Mouse (Mus musculus) lung, embryonic 14.5 days (tissue): ENCODE data around the gene Aldh1l1. TPM values are rescaled to one million over a fixed set of nuclear protein-coding genes. Genes with fewer than 3 reads are reported as not detected.

Source experiments
- ATAC-seq: fragments of 200-750 bp; cut with Nextera tagmentation; 2 replicates; pipeline ENCODE4 v1.8.0; 2017; ENCODE audit warnings: mild to moderate bottlenecking, moderate TSS enrichment, moderate library complexity; ENCODE audit not compliant: insufficient read depth
- DNase-seq: peaks from one replicate; pipeline ENCODE4 v3.0.0-alpha.2; 2015
- H3K27ac ChIP-seq: fragments of 300-500 bp; sonication (generic); 2 replicates; pipeline ENCODE4 v1.5.1; 2014; ENCODE audit warnings: low read depth, mild to moderate bottlenecking, moderate library complexity
- H3K27me3 ChIP-seq: fragments of 300-500 bp; sonication (generic); 2 replicates; pipeline ENCODE4 v1.6.1; 2014; ENCODE audit warnings: low read length, control low read depth; ENCODE audit not compliant: insufficient read depth
- H3K36me3 ChIP-seq: fragments of 300-500 bp; sonication (generic); 2 replicates; pipeline ENCODE4 v1.6.1; 2014; ENCODE audit warnings: control low read depth; ENCODE audit not compliant: insufficient read depth
- H3K4me1 ChIP-seq: fragments of 300-500 bp; sonication (generic); 2 replicates; pipeline ENCODE4 v1.6.1; 2014; ENCODE audit warnings: antibody characterized with exemption, control low read depth; ENCODE audit not compliant: insufficient read depth
- H3K4me2 ChIP-seq: fragments of 300-500 bp; sonication (generic); 2 replicates; pipeline ENCODE4 v1.6.1; 2014; ENCODE audit warnings: mild to moderate bottlenecking
- H3K4me3 ChIP-seq: fragments of 300-500 bp; sonication (generic); 2 replicates; pipeline ENCODE4 v1.5.1; 2014; ENCODE audit warnings: low read depth, low read length
- H3K9ac ChIP-seq: fragments of 300-500 bp; sonication (generic); 2 replicates; pipeline ENCODE4 v1.6.1; 2014
- H3K9me3 ChIP-seq: fragments of 300-500 bp; sonication (generic); 2 replicates; pipeline ENCODE4 v1.6.1; 2016; ENCODE audit warnings: low read depth, low read length, control low read depth
- CTCF ChIP-seq: IDR thresholded peaks from 2 replicates; pipeline ENCODE4 v1.5.1; 2016; ENCODE audit warnings: antibody characterized with exemption, low read depth
- WGBS: fragments of 180-500 bp; shearing (Covaris S2); extraction: QIAGEN DNeasy Blood & Tissue Kit; methylation state at CpG from one replicate; pipeline ENCODE4 v1.1.7; 2014; 5-methylcytosine and 5-hydroxymethylcytosine counted together
- polyA plus RNA-seq: library from polyadenylated mRNA; unstranded; fragments of >200 nt; fragmentation: Nextera tagmentation; extraction: Ambion mirVana; gene quantifications from 2 replicates; pipeline ENCODE4 v1.2.1, GENCODE M21; 2014

The Aldh1l1 gene
- polyA plus RNA-seq, 1 experiment from 2014 or later, result 0.74 TPM

GRCm38 (mm10) chr6:90534701-90535475 is 48.7 kb downstream of the Aldh1l1 start:
- Histone ChIP-seq H3K4me2 (no peak overlapping the region), H3K9me3 (no peaks in the 10 kb centered on the region), H3K27ac (no peak overlapping the region), H3K27me3 (no peaks in the 10 kb centered on the region), H3K36me3 (no peaks in the 10 kb centered on the region), H3K4me3 (no peak overlapping the region), H3K4me1 (no peaks in the 10 kb centered on the region), H3K9ac (no peak overlapping the region)
- 70% methylated on average over 8 of the region's 8 CpGs for whole genome bisulfite sequencing
- DNase-seq (no peak), ATAC-seq (no peak)
- no peak for TF ChIP-seq CTCF

GRCm38 (mm10) chr6:90536824-90537223 is 50.6 kb downstream of the Aldh1l1 start:
- Histone ChIP-seq H3K4me1 (no peaks in the 10 kb centered on the region), H3K27me3 (no peaks in the 10 kb centered on the region), H3K36me3 (no peaks in the 10 kb centered on the region), H3K4me2 (no peak overlapping the region), H3K9me3 (no peaks in the 10 kb centered on the region), H3K27ac (no peak overlapping the region), H3K4me3 (no peak overlapping the region), H3K9ac (no peak overlapping the region)
- ATAC-seq (peak; percentile 50; the same call in 1 of the 2 replicates), DNase-seq (peak; percentile 27)
- no peak for TF ChIP-seq CTCF
- WGBS, result 60% methylated on average over 3 of the region's 3 CpGs

- H3K9ac ChIP-seq, result no peak overlapping the region
- ATAC-seq (peak; percentile 82; the same call in 1 of the 2 replicates), DNase-seq (peak; percentile 87)
- WGBS, result 4% methylated on average over 7 of the region's 7 CpGs
- no peak overlapping the region for H3K4me2 ChIP-seq
- peak; percentile 93 for TF ChIP-seq CTCF
- H3K36me3 ChIP-seq, result no peaks in the 10 kb centered on the region
- H3K4me1 ChIP-seq, result no peaks in the 10 kb centered on the region
- H3K27me3 ChIP-seq, result no peaks in the 10 kb centered on the region
- H3K4me3 ChIP-seq, result no peak overlapping the region
- no peaks in the 10 kb centered on the region for H3K9me3 ChIP-seq
- H3K27ac ChIP-seq, result no peak overlapping the region
Observed at GRCm38 (mm10) chr6:90537941-90538340, 51.7 kb downstream of the Aldh1l1 start.

GRCm38 (mm10) chr6:90539271-90539670 is 53.0 kb downstream of the Aldh1l1 start:
- no peak overlapping the region for H3K4me3 ChIP-seq
- no peak for ATAC-seq
- no peaks in the 10 kb centered on the region for H3K4me1 ChIP-seq
- no peak for DNase-seq
- no peak for TF ChIP-seq CTCF
- H3K9me3 ChIP-seq, result no peaks in the 10 kb centered on the region
- H3K27ac ChIP-seq, result no peak overlapping the region
- no peaks in the 10 kb centered on the region for H3K36me3 ChIP-seq
- no peak overlapping the region for H3K9ac ChIP-seq
- 90% methylated on average over 4 of the region's 4 CpGs for WGBS
- H3K27me3 ChIP-seq, result no peaks in the 10 kb centered on the region
- no peak overlapping the region for H3K4me2 ChIP-seq

DNA sequence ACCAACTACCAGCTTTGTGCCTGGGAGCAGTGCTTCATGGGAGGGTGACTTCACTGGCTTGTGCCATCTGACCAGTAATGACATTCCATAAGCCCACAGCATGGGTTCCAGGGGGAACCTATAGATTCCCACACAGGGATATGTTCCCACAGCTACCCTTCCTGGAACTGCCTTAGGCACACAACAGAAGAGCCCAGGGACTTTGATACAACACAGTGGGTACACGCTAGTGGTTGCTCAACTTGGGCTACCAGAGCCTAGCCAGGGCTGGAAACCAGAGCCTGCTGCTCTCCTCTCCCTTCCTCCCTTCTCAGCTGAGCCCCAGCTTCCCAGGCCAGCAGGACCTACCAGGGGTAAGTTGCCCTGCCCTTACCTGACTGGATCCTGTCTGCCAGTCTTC is 54.3 kb downstream of the Aldh1l1 start:
- Histone ChIP-seq H3K27ac (no peak overlapping the region), H3K36me3 (no peaks in the 10 kb centered on the region), H3K4me3 (no peak overlapping the region), H3K4me1 (no peaks in the 10 kb centered on the region), H3K27me3 (no peaks in the 10 kb centered on the region), H3K4me2 (no peak overlapping the region), H3K9me3 (no peaks in the 10 kb centered on the region), H3K9ac (no peak overlapping the region)
- DNase-seq (no peak), ATAC-seq (no peak)
- 78% methylated on average over 1 of the region's 1 CpGs for WGBS
- no peak for TF ChIP-seq CTCF

DNA sequence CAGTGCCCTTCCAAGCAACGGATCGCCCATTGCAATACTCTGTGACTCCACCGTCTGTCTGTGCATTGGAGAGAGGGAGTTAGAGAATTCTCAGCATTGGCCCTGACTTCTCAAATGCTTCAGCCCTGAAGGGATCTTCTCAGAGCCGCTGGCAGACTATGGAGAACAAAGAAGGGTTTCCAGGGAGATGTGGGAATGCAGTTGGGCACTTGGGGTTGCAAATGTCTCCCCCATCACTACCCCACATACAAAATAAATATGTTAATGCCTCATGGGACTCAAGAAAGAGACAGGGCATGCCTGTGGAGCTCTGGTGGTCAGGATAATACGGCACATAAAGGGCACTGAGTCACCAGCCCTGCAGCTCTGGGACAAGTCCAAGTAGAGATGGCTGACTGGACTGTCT is 55.1 kb downstream of the Aldh1l1 start:
- Histone ChIP-seq H3K4me2 (no peak overlapping the region), H3K9ac (no peak overlapping the region), H3K27ac (no peak overlapping the region), H3K36me3 (no peaks in the 10 kb centered on the region), H3K9me3 (no peaks in the 10 kb centered on the region), H3K27me3 (no peaks in the 10 kb centered on the region), H3K4me3 (no peak overlapping the region), H3K4me1 (no peaks in the 10 kb centered on the region)
- no peak for DNase-seq
- 60% methylated on average over 5 of the region's 5 CpGs for WGBS
- no peak for ATAC-seq
- no peak for TF ChIP-seq CTCF

- no peaks in the 10 kb centered on the region for H3K27me3 ChIP-seq
- WGBS, result 63% methylated on average over 2 of the region's 2 CpGs
- no peak overlapping the region for H3K9ac ChIP-seq
- TF ChIP-seq CTCF, result no peak
- DNase-seq (no peak), ATAC-seq (no peak)
- H3K27ac ChIP-seq, result no peak overlapping the region
- H3K9me3 ChIP-seq, result no peaks in the 10 kb centered on the region
- no peaks in the 10 kb centered on the region for H3K4me1 ChIP-seq
- no peak overlapping the region for H3K4me3 ChIP-seq
- no peaks in the 10 kb centered on the region for H3K36me3 ChIP-seq
- H3K4me2 ChIP-seq, result no peak overlapping the region
Observed at GRCm38 (mm10) chr6:90544433-90544832, 58.2 kb downstream of the Aldh1l1 start.

GRCm38 (mm10) chr6:90546274-90546673 is 60.0 kb downstream of the Aldh1l1 start:
- Histone ChIP-seq H3K4me2 (no peak overlapping the region), H3K27ac (no peak overlapping the region), H3K36me3 (no peaks in the 10 kb centered on the region), H3K4me3 (no peak overlapping the region), H3K4me1 (no peaks in the 10 kb centered on the region), H3K9me3 (no peaks in the 10 kb centered on the region), H3K9ac (no peak overlapping the region), H3K27me3 (no peaks in the 10 kb centered on the region)
- ATAC-seq, result no peak
- no peak for TF ChIP-seq CTCF
- DNase-seq, result no peak
- WGBS, result 61% methylated on average over 3 of the region's 3 CpGs
